Mouse (Mus musculus): ENCODE measurements around the gene BC051019. TPM values are rescaled to one million over a fixed set of nuclear protein-coding genes. Genes with fewer than 3 reads are reported as not detected.

BC051019 gene
- polyA plus RNA-seq, 1 experiment from 2014 or later: 4.6 TPM

DNA sequence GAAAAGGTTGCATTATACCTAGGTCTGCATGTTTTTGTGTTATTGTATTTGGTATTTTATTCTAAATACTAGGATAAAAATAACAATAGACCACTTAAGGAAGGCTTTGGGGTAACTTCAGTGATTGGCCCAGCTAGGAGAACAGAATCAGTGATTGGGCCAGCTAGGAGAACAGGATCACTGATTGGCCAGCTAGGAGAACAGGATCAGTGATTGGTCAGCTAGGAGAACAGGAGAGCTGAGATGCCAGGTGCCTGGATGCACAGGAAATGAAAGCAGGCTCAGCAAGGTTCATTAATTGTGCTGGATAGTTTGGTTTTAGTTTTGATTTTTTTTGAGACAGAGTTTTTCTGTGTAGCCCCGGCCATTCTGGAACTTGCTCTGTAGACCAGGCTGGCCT, 42.8 kb downstream of the BC051019 start:
- no peak for DNase-seq (ENCODE audit: low spot score)
- ATAC-seq (ENCODE audit: low read depth): no peak
- 97% methylated on average over 1 of the region's 1 CpGs for WGBS
- Histone ChIP-seq H3K4me2 (ENCODE audit: low read depth, low read length) (no peak overlapping the region), H3K4me1 (ENCODE audit: control insufficient read depth, insufficient read depth, low read length) (peaks cover under 1% of the 10 kb centered on the region; the same call in 1 of the 2 replicates), H3K4me3 (ENCODE audit: low read depth, low read length) (no peak overlapping the region), H3K9ac (ENCODE audit: low read depth, low read length) (no peak overlapping the region), H3K27me3 (replicated peaks; ENCODE audit: control insufficient read depth, insufficient read depth, low read length) (no peaks in the 10 kb centered on the region), H3K36me3 (ENCODE audit: control insufficient read depth, insufficient read depth, low read length) (no peaks in the 10 kb centered on the region), H3K27ac (replicated peaks; ENCODE audit: low read depth, low read length) (no peak overlapping the region), H3K9me3 (ENCODE audit: control insufficient read depth, low read length) (no peaks in the 10 kb centered on the region)

DNA sequence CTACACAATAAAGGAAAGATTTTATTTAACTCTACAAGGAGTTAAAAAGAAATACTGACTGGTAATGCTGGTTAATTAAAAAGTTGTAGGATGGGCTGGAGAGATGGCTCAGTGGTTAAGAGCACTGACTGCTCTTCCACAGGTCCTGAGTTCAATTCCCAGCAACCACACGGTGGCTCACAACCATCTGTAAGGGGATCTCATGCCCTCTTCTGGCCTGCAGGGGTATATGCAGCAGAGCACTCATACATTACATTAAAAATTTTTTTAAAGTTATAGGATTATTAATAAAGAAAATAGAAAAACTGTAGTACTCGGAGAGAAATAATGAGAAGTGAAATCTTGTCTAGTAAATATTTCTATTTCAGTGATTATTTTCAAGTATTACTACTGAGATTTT, 43.4 kb downstream of the BC051019 start:
- H3K9me3 ChIP-seq (ENCODE audit: control insufficient read depth, low read length): no peaks in the 10 kb centered on the region
- no peaks in the 10 kb centered on the region for H3K36me3 ChIP-seq (ENCODE audit: control insufficient read depth, insufficient read depth, low read length)
- no peak for DNase-seq (ENCODE audit: low spot score)
- H3K4me1 ChIP-seq (ENCODE audit: control insufficient read depth, insufficient read depth, low read length): peaks cover 6% of the 10 kb centered on the region; the same call in 1 of the 2 replicates
- no peak overlapping the region for H3K9ac ChIP-seq (ENCODE audit: low read depth, low read length)
- H3K27me3 ChIP-seq (replicated peaks; ENCODE audit: control insufficient read depth, insufficient read depth, low read length): no peaks in the 10 kb centered on the region
- H3K4me3 ChIP-seq (ENCODE audit: low read depth, low read length): no peak overlapping the region
- H3K27ac ChIP-seq (replicated peaks; ENCODE audit: low read depth, low read length): no peak overlapping the region
- WGBS: 84% methylated on average over 2 of the region's 2 CpGs
- H3K4me2 ChIP-seq (ENCODE audit: low read depth, low read length): no peak overlapping the region
- ATAC-seq (ENCODE audit: low read depth): no peak

DNA sequence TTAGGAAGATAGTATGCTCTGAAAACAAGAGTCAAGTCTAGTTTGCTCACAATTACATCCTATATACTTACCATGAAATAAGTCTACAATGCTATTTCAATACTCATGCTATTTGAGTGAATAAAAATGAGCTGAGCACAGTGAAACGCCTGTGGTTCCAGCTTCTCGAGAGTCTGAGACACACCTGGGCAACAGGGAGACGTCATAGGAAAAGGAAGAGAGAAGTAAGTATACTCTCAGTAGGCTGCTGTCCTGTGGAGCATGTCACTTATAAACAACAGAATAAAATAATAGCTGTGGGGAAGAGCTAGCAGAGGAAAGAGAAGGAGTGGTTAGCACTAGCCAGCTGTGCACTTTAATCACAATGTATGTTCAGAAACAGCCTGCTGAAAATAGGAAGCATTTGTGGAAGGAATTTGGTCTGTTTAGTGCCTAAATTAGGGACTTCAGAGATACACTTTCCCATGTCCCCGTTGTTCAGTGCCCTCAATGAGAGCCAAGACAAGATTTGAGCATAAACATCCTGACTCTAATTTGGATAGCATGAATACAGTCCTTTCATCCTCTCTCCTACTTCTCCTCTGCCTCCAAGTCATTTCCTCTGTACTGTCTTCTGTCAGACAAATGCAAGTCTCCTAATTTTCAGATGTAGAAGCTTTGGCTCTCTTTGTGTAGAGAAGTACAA, 48.6 kb downstream of the BC051019 start:
- 35% methylated on average over 4 of the region's 4 CpGs for WGBS
- Histone ChIP-seq H3K27me3 (replicated peaks; ENCODE audit: control insufficient read depth, insufficient read depth, low read length) (no peaks in the 10 kb centered on the region), H3K4me3 (ENCODE audit: low read depth, low read length) (no peak overlapping the region), H3K9ac (ENCODE audit: low read depth, low read length) (no peak overlapping the region), H3K9me3 (ENCODE audit: control insufficient read depth, low read length) (no peaks in the 10 kb centered on the region), H3K4me2 (ENCODE audit: low read depth, low read length) (no peak overlapping the region), H3K27ac (replicated peaks; ENCODE audit: low read depth, low read length) (peak overlapping the region; percentile 54), H3K4me1 (ENCODE audit: control insufficient read depth, insufficient read depth, low read length) (peaks cover 32% of the 10 kb centered on the region), H3K36me3 (ENCODE audit: control insufficient read depth, insufficient read depth, low read length) (no peaks in the 10 kb centered on the region)
- peak; percentile 24; the same call in 1 of the 2 replicates for ATAC-seq (ENCODE audit: low read depth)
- peak; percentile 57 for DNase-seq (ENCODE audit: low spot score)

DNA sequence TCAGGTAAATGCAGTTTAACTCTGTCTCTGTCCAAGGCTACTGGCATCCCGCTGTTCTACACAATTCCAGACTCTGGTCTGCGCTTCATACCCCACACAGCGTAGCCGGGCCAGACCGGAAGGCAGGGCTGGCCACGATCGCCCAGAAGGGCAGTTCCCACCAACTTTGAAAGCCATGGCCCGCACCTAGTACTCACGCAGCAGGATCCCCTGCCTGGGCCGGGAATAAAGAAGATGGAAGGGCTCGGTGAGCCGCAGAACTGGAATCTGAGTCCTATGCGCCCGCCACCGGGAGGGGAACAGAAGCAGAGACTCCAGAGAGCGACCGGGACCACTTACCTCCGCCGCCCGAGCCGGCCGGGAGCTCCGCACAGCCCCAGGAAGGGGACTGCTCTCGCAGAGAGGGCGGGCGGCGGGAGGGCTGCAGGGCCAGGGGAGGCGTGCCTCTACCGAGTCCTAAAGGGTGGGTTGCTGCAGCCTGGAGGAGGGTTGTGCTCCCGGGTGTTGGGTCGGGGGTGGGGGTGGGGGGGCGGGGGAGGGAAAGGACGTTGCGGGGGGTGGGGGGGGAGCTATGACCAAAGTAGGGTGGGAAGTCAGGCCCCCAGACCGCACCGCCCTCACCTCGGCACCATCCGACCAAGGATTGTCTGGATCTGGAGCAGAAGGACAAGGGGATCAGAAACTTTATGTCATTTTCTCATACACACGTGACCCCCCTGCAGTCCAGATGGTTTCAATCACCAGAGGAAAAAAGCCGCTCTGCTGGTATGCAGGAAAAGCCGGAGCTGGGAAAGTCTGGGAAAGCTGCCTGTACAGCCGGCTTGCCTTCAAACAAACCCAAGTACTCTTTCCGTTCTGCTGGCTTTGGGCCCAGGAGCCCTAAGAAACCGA, 51.8 kb downstream of the BC051019 start:
- ATAC-seq (ENCODE audit: low read depth) (peak; percentile 95), DNase-seq (ENCODE audit: low spot score) (peak; percentile 98)
- no peaks in the 10 kb centered on the region for H3K36me3 ChIP-seq (ENCODE audit: control insufficient read depth, insufficient read depth, low read length)
- H3K4me1 ChIP-seq (ENCODE audit: control insufficient read depth, insufficient read depth, low read length): peaks cover 46% of the 10 kb centered on the region
- peak overlapping the region; percentile 74 for H3K4me2 ChIP-seq (ENCODE audit: low read depth, low read length)
- H3K9me3 ChIP-seq (ENCODE audit: control insufficient read depth, low read length): no peaks in the 10 kb centered on the region
- H3K4me3 ChIP-seq (ENCODE audit: low read depth, low read length): peak overlapping the region; percentile 71
- peak overlapping the region; percentile 88 for H3K9ac ChIP-seq (ENCODE audit: low read depth, low read length)
- H3K27ac ChIP-seq (replicated peaks; ENCODE audit: low read depth, low read length): peak overlapping the region; percentile 98
- H3K27me3 ChIP-seq (replicated peaks; ENCODE audit: control insufficient read depth, insufficient read depth, low read length): no peaks in the 10 kb centered on the region
- 2% methylated on average over 30 of the region's 44 CpGs for WGBS

DNA sequence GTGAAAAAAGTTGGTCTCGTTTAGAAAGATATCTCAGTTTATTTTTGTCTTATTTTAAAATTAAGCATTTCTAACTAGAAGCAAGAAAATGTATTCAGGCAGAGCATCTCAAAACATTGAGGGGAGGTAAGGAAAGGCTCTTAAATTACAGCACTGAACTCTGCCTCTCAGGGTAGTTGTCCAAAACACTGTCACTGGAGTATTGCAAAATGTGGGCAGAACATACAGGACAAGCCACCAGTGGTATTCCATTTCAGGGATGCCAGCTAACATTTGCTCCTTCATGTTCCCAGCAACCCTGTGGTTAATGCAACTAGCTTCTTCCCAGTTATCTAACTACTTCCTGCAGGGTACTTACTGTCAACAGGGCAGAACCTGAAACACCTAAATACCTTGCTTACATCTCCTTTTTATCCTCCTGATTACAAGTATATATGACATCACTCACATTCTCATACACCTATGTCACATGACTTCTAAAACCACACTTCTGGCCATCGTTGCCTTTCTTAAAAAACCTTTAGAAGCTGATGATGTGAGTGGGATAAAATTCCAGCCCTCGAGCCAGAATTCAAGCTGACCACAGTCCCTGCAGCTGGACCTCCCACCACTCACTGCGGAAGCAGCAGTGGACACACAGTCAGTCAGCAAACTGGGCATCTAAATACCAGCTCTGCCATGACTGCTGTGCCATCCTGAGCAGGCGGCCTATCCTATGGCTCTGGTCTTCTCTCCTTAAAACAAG, 54.1 kb downstream of the BC051019 start:
- peak overlapping the region; percentile 71; the same call in 1 of the 2 replicates for H3K4me3 ChIP-seq (ENCODE audit: low read depth, low read length)
- DNase-seq (ENCODE audit: low spot score): no peak
- no peak overlapping the region for H3K9ac ChIP-seq (ENCODE audit: low read depth, low read length)
- H3K27me3 ChIP-seq (replicated peaks; ENCODE audit: control insufficient read depth, insufficient read depth, low read length): no peaks in the 10 kb centered on the region
- peaks cover 37% of the 10 kb centered on the region for H3K4me1 ChIP-seq (ENCODE audit: control insufficient read depth, insufficient read depth, low read length)
- WGBS: 60% methylated on average over 5 of the region's 5 CpGs
- peak overlapping the region; percentile 74 for H3K4me2 ChIP-seq (ENCODE audit: low read depth, low read length)
- H3K27ac ChIP-seq (replicated peaks; ENCODE audit: low read depth, low read length): no peak overlapping the region
- ATAC-seq (ENCODE audit: low read depth): no peak
- no peaks in the 10 kb centered on the region for H3K36me3 ChIP-seq (ENCODE audit: control insufficient read depth, insufficient read depth, low read length)
- no peaks in the 10 kb centered on the region for H3K9me3 ChIP-seq (ENCODE audit: control insufficient read depth, low read length)

DNA sequence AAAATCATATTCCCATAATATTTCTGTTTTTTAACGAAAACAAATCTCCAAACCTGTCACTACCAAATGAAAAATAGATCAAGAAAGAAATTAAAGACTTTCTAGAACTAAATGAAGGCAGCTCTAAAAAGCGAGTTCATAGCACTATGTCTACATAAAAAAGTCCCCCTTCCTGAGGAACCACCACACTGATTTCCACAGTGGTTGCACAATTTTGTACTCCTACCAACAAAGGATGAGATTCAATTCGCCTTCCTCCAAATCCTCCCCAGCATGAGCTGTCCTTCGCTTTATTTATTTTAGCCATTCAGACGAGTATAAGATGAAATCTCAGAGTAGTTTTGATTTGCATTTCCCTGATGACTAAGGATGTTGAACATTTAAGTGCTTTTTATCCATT, 57.0 kb downstream of the BC051019 start:
- WGBS: 77% methylated on average over 5 of the region's 5 CpGs
- no peak overlapping the region for H3K9ac ChIP-seq (ENCODE audit: low read depth, low read length)
- H3K4me2 ChIP-seq (ENCODE audit: low read depth, low read length): no peak overlapping the region
- H3K27ac ChIP-seq (replicated peaks; ENCODE audit: low read depth, low read length): no peak overlapping the region
- H3K4me1 ChIP-seq (ENCODE audit: control insufficient read depth, insufficient read depth, low read length): peaks cover 23% of the 10 kb centered on the region
- no peaks in the 10 kb centered on the region for H3K9me3 ChIP-seq (ENCODE audit: control insufficient read depth, low read length)
- DNase-seq (ENCODE audit: low spot score) (no peak), ATAC-seq (ENCODE audit: low read depth) (no peak)
- H3K4me3 ChIP-seq (ENCODE audit: low read depth, low read length): no peak overlapping the region
- no peaks in the 10 kb centered on the region for H3K27me3 ChIP-seq (replicated peaks; ENCODE audit: control insufficient read depth, insufficient read depth, low read length)
- H3K36me3 ChIP-seq (ENCODE audit: control insufficient read depth, insufficient read depth, low read length): no peaks in the 10 kb centered on the region

DNA sequence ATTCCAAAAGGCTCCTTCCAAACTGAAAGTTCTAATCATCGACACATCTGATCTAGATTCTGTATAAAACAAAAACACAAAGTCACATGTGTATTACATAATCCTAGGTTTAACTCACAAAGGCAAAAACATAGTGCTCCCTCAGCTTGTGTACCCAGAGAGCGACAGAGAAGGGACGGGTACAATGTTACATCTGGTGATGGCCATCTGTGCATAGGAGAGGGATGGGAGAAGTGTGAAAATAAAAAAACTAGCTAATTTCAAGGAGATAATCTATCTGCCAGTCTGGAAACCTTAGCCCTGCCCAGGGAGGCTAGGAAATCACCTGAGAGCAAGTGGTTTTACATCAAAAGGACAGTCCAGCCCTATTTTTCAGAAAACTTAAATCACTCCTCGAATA, 61.0 kb downstream of the BC051019 start:
- Histone ChIP-seq H3K27ac (replicated peaks; ENCODE audit: low read depth, low read length) (no peak overlapping the region), H3K4me3 (ENCODE audit: low read depth, low read length) (no peak overlapping the region), H3K9ac (ENCODE audit: low read depth, low read length) (no peak overlapping the region), H3K9me3 (ENCODE audit: control insufficient read depth, low read length) (no peaks in the 10 kb centered on the region), H3K4me1 (ENCODE audit: control insufficient read depth, insufficient read depth, low read length) (no peaks in the 10 kb centered on the region), H3K27me3 (replicated peaks; ENCODE audit: control insufficient read depth, insufficient read depth, low read length) (no peaks in the 10 kb centered on the region), H3K36me3 (ENCODE audit: control insufficient read depth, insufficient read depth, low read length) (no peaks in the 10 kb centered on the region), H3K4me2 (ENCODE audit: low read depth, low read length) (no peak overlapping the region)
- DNase-seq (ENCODE audit: low spot score) (no peak), ATAC-seq (ENCODE audit: low read depth) (no peak)
- 61% methylated on average over 4 of the region's 4 CpGs for WGBS
